Mouse (Mus musculus): ENCODE data around the gene Gucy2g. TPM values are rescaled to one million over a fixed set of nuclear protein-coding genes. Genes with fewer than 3 reads are reported as not detected.

Gene Gucy2g
- polyA plus RNA-seq, 1 experiment from 2014 or later: not detected

- H3K4me1 ChIP-seq: peaks cover 6% of the 10 kb centered on the region; the same call in 1 of the 2 replicates
- peak overlapping the region; percentile 41 for H3K4me3 ChIP-seq
- peaks cover 9% of the 10 kb centered on the region; the same call in 1 of the 2 replicates for H3K27me3 ChIP-seq
- peak overlapping the region; percentile 49 for H3K9ac ChIP-seq (replicated peaks)
- no peaks in the 10 kb centered on the region for H3K36me3 ChIP-seq
- peak overlapping the region; percentile 59 for H3K4me2 ChIP-seq (replicated peaks)
- H3K27ac ChIP-seq (replicated peaks): no peak overlapping the region
- peak; percentile 83 for ATAC-seq (ENCODE audit: low FRiP score, low read depth)
- 3% methylated on average over 20 of the region's 20 CpGs for WGBS
- no peaks in the 10 kb centered on the region for H3K9me3 ChIP-seq
Measured at GRCm38 (mm10) chr19:55218192-55218739, 22.8 kb downstream of the Gucy2g start.

- H3K27ac ChIP-seq (replicated peaks): no peak overlapping the region
- no peak overlapping the region for H3K4me2 ChIP-seq (replicated peaks)
- ATAC-seq (ENCODE audit: low FRiP score, low read depth): no peak
- no peaks in the 10 kb centered on the region for H3K36me3 ChIP-seq
- no peak overlapping the region for H3K9ac ChIP-seq (replicated peaks)
- H3K4me3 ChIP-seq: no peak overlapping the region
- H3K9me3 ChIP-seq: no peaks in the 10 kb centered on the region
- H3K27me3 ChIP-seq: peaks cover 9% of the 10 kb centered on the region; the same call in 1 of the 2 replicates
- H3K4me1 ChIP-seq: peaks cover 6% of the 10 kb centered on the region; the same call in 1 of the 2 replicates
- WGBS: 84% methylated on average over 9 of the region's 9 CpGs
Measured at GRCm38 (mm10) chr19:55217365-55217764, 23.7 kb downstream of the Gucy2g start.

GRCm38 (mm10) chr19:55216876-55217275, 24.2 kb downstream of the Gucy2g start:
- H3K4me2 ChIP-seq (replicated peaks): no peak overlapping the region
- no peak overlapping the region for H3K9ac ChIP-seq (replicated peaks)
- H3K27ac ChIP-seq (replicated peaks): no peak overlapping the region
- WGBS: 92% methylated on average over 4 of the region's 4 CpGs
- no peak for ATAC-seq (ENCODE audit: low FRiP score, low read depth)
- H3K4me1 ChIP-seq: peaks cover 6% of the 10 kb centered on the region; the same call in 1 of the 2 replicates
- peaks cover 9% of the 10 kb centered on the region; the same call in 1 of the 2 replicates for H3K27me3 ChIP-seq
- no peaks in the 10 kb centered on the region for H3K9me3 ChIP-seq
- H3K36me3 ChIP-seq: no peaks in the 10 kb centered on the region
- H3K4me3 ChIP-seq: no peak overlapping the region

- WGBS: 85% methylated on average over 12 of the region's 12 CpGs
- Histone ChIP-seq H3K36me3 (no peaks in the 10 kb centered on the region), H3K27me3 (peaks cover under 1% of the 10 kb centered on the region; the same call in 1 of the 2 replicates), H3K4me2 (replicated peaks) (no peak overlapping the region), H3K9me3 (no peaks in the 10 kb centered on the region), H3K9ac (replicated peaks) (no peak overlapping the region), H3K27ac (replicated peaks) (no peak overlapping the region), H3K4me1 (peaks cover 1% of the 10 kb centered on the region; the same call in 1 of the 2 replicates), H3K4me3 (no peak overlapping the region)
- ATAC-seq (ENCODE audit: low FRiP score, low read depth): no peak
Measured at GRCm38 (mm10) chr19:55213617-55214340, 27.3 kb downstream of the Gucy2g start.

- H3K9me3 ChIP-seq: no peaks in the 10 kb centered on the region
Measured at GRCm38 (mm10) chr19:55211698-55212097, 29.3 kb downstream of the Gucy2g start.

GRCm38 (mm10) chr19:55209084-55209483, 32.0 kb downstream of the Gucy2g start:
- H3K9me3 ChIP-seq: no peaks in the 10 kb centered on the region
- H3K4me1 ChIP-seq: no peaks in the 10 kb centered on the region
- WGBS: 87% methylated on average over 3 of the region's 3 CpGs
- H3K9ac ChIP-seq (replicated peaks): no peak overlapping the region
- no peaks in the 10 kb centered on the region for H3K36me3 ChIP-seq
- ATAC-seq (ENCODE audit: low FRiP score, low read depth): no peak
- no peak overlapping the region for H3K4me3 ChIP-seq
- H3K27ac ChIP-seq (replicated peaks): no peak overlapping the region
- 0 out of 2 replicates have a peak, but pooled peaks cover 5% of the 10 kb centered on the region for H3K27me3 ChIP-seq
- H3K4me2 ChIP-seq (replicated peaks): no peak overlapping the region

More at GRCm38 (mm10) chr19:55211698-55212097, 29.3 kb downstream of the Gucy2g start:
- no peak overlapping the region for H3K4me3 ChIP-seq
- WGBS: 94% methylated on average over 1 of the region's 1 CpGs
- no peak for ATAC-seq (ENCODE audit: low FRiP score, low read depth)
- 0 out of 2 replicates have a peak, but pooled peaks cover 5% of the 10 kb centered on the region for H3K27me3 ChIP-seq
- no peak overlapping the region for H3K9ac ChIP-seq (replicated peaks)
- no peak overlapping the region for H3K27ac ChIP-seq (replicated peaks)
- no peaks in the 10 kb centered on the region for H3K36me3 ChIP-seq
- no peak overlapping the region for H3K4me2 ChIP-seq (replicated peaks)
- H3K4me1 ChIP-seq: no peaks in the 10 kb centered on the region

- no peaks in the 10 kb centered on the region for H3K4me1 ChIP-seq
- 77% methylated on average over 4 of the region's 4 CpGs for WGBS
- H3K9ac ChIP-seq (replicated peaks): no peak overlapping the region
- no peak overlapping the region for H3K27ac ChIP-seq (replicated peaks)
- no peak for ATAC-seq (ENCODE audit: low FRiP score, low read depth)
- 0 out of 2 replicates have a peak, but pooled peaks cover 5% of the 10 kb centered on the region for H3K27me3 ChIP-seq
- H3K4me3 ChIP-seq: no peak overlapping the region
- no peak overlapping the region for H3K4me2 ChIP-seq (replicated peaks)
- H3K36me3 ChIP-seq: no peaks in the 10 kb centered on the region
- H3K9me3 ChIP-seq: no peaks in the 10 kb centered on the region
Measured at GRCm38 (mm10) chr19:55208654-55209053, 32.4 kb downstream of the Gucy2g start.

- WGBS: 69% methylated on average over 25 of the region's 25 CpGs
- no peak overlapping the region for H3K27ac ChIP-seq (replicated peaks)
- H3K9me3 ChIP-seq: no peaks in the 10 kb centered on the region
- no peak overlapping the region for H3K4me3 ChIP-seq
- H3K9ac ChIP-seq (replicated peaks): no peak overlapping the region
- ATAC-seq (ENCODE audit: low FRiP score, low read depth): no peak
- H3K36me3 ChIP-seq: no peaks in the 10 kb centered on the region
- no peaks in the 10 kb centered on the region for H3K4me1 ChIP-seq
- H3K4me2 ChIP-seq (replicated peaks): no peak overlapping the region
- H3K27me3 ChIP-seq: 0 out of 2 replicates have a peak, but pooled peaks cover 5% of the 10 kb centered on the region
Measured at GRCm38 (mm10) chr19:55207746-55208538, 33.1 kb downstream of the Gucy2g start.

- ATAC-seq (ENCODE audit: low FRiP score, low read depth): no peak
- Histone ChIP-seq H3K9me3 (no peaks in the 10 kb centered on the region), H3K27me3 (0 out of 2 replicates have a peak, but pooled peaks cover 5% of the 10 kb centered on the region), H3K4me2 (replicated peaks) (no peak overlapping the region), H3K4me1 (no peaks in the 10 kb centered on the region), H3K9ac (replicated peaks) (no peak overlapping the region), H3K27ac (replicated peaks) (no peak overlapping the region), H3K4me3 (no peak overlapping the region), H3K36me3 (no peaks in the 10 kb centered on the region)
- 61% methylated on average over 6 of the region's 6 CpGs for WGBS
Measured at GRCm38 (mm10) chr19:55207205-55207604, 33.8 kb downstream of the Gucy2g start.

GRCm38 (mm10) chr19:55206482-55207138, 34.4 kb downstream of the Gucy2g start:
- peak; percentile 38; the same call in 1 of the 2 replicates for ATAC-seq (ENCODE audit: low FRiP score, low read depth)
- no peaks in the 10 kb centered on the region for H3K4me1 ChIP-seq
- no peak overlapping the region for H3K4me2 ChIP-seq (replicated peaks)
- no peaks in the 10 kb centered on the region for H3K36me3 ChIP-seq
- H3K9ac ChIP-seq (replicated peaks): no peak overlapping the region
- no peak overlapping the region for H3K27ac ChIP-seq (replicated peaks)
- no peak overlapping the region for H3K4me3 ChIP-seq
- H3K27me3 ChIP-seq: 0 out of 2 replicates have a peak, but pooled peaks cover 5% of the 10 kb centered on the region
- WGBS: 43% methylated on average over 8 of the region's 8 CpGs
- H3K9me3 ChIP-seq: no peaks in the 10 kb centered on the region

- 33% methylated on average over 5 of the region's 5 CpGs for WGBS
- no peak overlapping the region for H3K9ac ChIP-seq (replicated peaks)
- peak; percentile 62; the same call in 1 of the 2 replicates for ATAC-seq (ENCODE audit: low FRiP score, low read depth)
- no peaks in the 10 kb centered on the region for H3K4me1 ChIP-seq
- peak overlapping the region; percentile 12; the same call in 1 of the 2 replicates for H3K4me2 ChIP-seq (replicated peaks)
- H3K27ac ChIP-seq (replicated peaks): no peak overlapping the region
- no peak overlapping the region for H3K4me3 ChIP-seq
- no peaks in the 10 kb centered on the region for H3K36me3 ChIP-seq
- H3K27me3 ChIP-seq: peaks cover 16% of the 10 kb centered on the region
- no peaks in the 10 kb centered on the region for H3K9me3 ChIP-seq
Measured at GRCm38 (mm10) chr19:55198303-55198702, 42.7 kb downstream of the Gucy2g start.

Measured in midbrain, embryonic 12.5 days (tissue).